Mouse (Mus musculus) kidney, postnatal 14 days (tissue): ENCODE results near the gene Dppa2.
"Not testable (repeated sequence)": the region's sequence is repeated elsewhere in the genome, so short reads cannot be mapped to it uniquely, and the experiment has no call there.

Source experiments
- DNase-seq: peaks from one replicate; pipeline ENCODE4 v3.0.0; 2022; ENCODE audit warnings: mixed read lengths

Dppa2 gene

GRCm38 (mm10) chr16:48303509-48303908, at the start of gene Dppa2:
Dppa2 (plus strand) TSS chr16:48303908.
- DNase-seq: no peak

GRCm38 (mm10) chr16:48254584-48254983, 49.1 kb upstream of the Dppa2 start:
- DNase-seq: no peak

DNA sequence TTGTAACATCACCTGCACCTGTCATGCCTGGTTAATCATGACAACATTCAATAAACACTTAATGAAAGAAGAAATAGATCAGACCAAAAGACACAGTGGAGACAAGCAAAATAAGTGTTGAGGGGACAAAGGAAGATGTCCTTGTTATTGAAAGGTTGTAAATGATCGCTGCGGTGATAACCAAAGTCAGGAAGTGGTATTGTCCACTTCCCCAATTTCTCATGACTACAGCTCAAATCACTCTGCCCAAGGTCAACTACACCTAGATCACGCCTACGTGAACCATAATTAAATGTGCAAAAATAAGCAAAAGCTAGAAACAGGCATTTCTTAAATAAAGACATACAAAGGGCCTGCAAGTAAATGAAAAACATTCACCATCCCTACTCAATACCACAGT, 44.2 kb upstream of the Dppa2 start:
- DNase-seq: no peak

GRCm38 (mm10) chr16:48262901-48263300, 40.8 kb upstream of the Dppa2 start:
- DNase-seq: no peak

DNA sequence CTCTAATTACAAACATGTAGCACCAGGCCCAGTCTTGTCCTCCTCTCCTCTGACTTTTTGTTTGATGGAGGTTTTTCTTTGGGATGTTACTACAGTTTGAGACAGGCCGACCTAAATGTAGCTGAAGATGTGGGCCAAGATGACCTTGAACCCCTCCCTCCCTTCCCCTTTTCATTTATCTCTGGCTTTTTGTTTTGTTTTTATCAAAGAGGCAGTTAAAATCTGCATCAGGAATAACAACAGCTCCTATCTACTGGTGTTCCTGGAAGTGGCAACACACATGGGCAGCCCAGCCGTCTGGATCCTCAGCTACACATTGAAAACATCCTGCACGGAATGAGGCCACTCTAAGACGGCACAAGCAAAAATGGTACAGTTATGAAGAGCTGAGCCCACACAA, 37.9 kb upstream of the Dppa2 start:
- DNase-seq: no peak

DNA sequence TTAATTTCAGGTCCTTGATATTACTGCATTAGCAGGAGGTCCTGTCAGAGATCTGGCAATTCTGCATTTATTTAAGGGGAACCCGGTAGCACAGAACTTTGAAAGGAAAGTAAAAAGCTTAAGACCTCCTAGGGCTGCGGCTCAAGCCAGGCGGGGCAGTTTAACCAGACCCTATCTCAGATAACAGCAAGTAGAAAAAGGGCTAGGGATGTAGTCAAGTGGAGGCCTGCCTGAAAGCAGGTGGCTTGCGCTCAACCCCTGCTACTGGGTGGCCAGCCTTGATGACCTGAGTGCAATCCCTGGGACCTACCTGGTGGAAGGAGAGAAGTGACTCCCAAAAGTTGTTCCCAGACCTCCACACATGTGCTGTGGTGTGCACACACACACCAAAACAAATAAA, 26.8 kb upstream of the Dppa2 start:
- DNase-seq: no peak

GRCm38 (mm10) chr16:48280883-48281282, 22.8 kb upstream of the Dppa2 start:
- no peak for DNase-seq

- no peak for DNase-seq
These were observed 20.9 kb upstream of the Dppa2 start for GRCm38 (mm10) chr16:48282801-48283200.

DNA sequence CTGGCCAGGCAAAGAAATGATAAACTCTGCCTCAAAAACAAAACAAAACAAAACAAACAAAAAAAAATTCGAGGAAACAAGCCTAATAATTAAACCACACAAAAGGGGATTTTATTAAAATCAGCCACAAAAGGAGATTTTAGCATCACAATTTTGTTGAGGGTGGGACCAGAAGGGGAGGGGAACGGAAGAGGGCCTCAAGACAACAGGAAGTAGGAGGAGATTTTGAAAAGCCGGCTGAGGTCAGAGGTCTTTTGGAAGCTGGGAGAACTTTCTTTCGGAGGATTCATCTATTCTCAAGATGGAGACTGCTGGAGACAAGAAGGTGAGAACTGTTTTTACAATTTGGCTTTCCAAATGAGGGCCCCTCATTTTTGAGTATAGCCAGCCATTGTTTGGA, 20.2 kb upstream of the Dppa2 start, which contains the start of gene Dppa4:
Dppa4 (plus strand) TSS at position 217 of the 400 bp plus-strand sequence.
- DNase-seq: no peak

DNA sequence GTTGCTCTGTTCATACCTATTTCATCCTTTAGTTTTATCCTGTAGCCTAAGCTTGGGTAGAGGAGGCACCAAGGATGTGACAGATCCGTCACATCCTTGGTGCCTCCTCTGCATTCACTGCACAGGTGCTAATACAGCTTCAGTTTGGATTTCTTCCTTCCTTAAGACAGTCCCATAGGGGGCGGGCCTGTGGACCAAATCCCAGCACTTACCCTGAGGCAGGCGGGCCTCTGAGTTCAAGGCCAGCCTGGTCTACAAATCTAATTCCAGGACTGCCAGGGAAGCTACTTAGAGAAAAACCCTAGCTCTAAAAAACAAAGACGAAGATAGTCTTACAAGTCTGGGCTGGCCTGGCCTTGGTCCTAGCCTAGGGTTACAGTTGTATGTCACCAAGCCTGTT, 18.2 kb upstream of the Dppa2 start:
- no peak for DNase-seq

GRCm38 (mm10) chr16:48297384-48298136, 6.1 kb upstream of the Dppa2 start:
- DNase-seq: no peak

DNA sequence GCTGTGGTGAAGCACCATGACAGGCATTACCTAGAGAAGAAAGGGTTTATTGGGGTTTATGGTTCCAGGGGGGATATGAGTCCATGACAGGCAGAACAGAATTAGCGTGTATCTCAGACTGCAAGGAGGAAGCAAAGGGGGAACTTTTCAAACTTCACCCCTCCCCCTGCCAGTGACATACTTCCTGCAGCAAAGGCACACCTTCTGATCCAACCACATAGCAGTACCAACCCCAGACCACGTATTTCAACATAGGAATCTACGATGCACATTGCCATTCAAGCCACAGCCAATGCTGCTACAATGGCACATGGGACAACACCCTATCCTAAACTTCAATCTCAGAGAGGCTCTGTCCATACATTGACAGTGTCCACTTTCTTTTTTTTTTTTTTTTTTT, 3.8 kb upstream of the Dppa2 start:
- no peak for DNase-seq

GRCm38 (mm10) chr16:48303983-48304382, 275 bp downstream of the Dppa2 start:
- no peak for DNase-seq

DNA sequence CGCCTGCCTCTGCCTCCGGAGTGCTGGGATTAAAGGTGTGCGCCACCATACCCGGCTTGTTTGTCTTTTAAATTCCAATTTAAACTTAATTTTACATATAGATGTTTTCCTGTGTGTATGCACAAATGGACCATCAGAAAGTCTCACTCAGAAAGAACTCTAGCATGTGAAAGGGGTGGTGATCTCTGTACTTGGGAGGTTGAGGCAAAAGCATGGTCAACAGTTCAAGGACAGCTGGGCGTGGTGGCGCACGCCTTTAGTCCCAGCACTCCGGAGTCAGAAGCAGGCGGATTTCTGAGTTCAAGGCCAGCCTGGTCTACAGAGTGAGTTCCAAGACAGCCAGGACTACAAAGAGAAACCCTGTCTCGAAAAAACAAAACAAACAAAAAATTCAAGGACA, 5.2 kb downstream of the Dppa2 start:
- not testable (repeated sequence) for DNase-seq

DNA sequence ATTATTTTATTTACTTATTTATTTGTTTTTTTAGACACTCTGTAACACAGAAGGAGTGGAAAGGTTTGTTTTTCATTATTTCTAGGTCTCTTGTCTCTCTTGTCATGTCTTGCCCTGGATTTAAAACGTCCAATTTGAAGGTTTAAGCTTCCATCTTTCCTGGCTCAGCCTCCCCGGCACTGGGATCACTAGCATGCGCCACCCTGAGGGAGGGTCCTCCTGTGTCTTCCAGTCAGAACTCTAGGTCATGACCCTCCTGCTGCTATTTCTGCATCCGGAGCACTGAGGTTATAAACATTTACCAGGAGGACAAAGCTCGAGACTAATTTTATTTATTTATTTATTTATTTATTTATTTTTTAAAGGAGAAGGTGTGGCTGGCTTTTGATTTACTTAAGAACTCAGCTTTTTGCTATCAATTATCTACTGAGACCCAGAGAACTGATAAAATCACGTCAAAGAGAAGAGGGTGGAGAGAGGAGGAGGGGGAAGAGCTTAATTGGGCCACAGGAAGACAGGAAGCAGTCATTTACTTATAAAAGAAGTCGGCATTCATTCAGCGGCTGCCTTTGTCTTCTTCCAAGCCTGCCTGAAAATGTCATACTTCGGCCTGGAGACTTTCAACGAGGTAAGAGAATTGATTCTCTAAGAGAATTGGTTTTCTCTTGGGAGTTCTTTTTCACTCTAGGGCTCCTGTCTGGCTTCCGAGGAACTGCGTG, 6.4 kb downstream of the Dppa2 start:
- DNase-seq: no peak

DNA sequence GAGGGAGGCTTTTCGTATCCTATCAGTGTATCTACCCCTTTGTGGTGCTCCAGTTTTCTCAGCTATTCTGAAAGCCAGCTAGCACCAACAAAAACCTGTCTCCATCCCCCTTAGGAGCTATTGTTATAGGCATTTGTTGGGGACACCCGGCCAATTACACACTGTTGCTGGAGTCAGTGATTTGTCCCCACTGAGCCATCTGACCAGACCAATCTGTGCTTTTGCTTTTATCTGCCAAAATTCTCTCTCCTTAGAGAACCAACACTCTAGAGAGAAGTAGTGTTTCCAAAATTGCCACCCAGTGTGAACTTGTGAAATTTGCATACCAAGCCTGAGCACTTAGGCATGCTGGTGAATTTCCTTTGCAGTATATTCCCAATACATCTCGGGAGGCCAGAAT, 11.6 kb downstream of the Dppa2 start:
- DNase-seq: no peak

DNA sequence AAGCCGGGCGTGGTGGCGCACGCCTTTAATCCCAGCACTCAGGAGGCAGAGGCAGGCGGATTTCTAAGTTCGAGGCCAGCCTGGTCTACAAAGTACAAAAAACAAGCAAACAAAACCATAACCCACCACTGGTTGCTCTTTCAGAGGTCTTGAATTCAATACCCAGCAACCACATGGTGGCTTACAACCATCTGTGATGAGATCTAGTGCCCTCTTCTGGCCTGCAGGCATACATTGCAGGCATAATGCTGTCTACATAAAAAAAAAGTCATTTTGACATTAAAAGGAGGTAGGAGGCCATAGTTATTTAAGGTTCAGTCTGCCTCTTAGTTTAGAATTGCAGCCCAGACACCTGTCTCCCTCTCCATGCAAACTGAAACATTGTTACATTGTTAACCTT, 17.1 kb downstream of the Dppa2 start:
- no peak for DNase-seq

DNA sequence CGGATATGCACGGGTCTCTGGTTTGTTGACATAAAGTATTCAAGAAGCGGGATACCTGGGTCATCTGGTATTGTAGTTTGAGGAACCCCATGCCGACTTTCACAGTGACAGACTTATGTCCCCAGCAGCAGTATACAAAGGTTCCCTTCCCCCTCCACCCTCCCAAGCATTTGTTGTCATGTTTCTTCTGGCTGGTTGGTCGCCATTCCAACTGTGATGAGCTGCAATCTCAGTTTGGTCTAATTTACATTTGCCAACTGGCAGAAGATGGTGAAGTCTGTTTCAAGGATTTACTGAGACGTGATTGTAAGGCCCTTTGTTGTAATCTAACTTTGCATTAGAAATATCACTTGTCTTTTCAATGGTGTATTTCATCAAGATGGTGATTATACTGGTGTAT, 19.4 kb downstream of the Dppa2 start:
- DNase-seq: no peak

DNA sequence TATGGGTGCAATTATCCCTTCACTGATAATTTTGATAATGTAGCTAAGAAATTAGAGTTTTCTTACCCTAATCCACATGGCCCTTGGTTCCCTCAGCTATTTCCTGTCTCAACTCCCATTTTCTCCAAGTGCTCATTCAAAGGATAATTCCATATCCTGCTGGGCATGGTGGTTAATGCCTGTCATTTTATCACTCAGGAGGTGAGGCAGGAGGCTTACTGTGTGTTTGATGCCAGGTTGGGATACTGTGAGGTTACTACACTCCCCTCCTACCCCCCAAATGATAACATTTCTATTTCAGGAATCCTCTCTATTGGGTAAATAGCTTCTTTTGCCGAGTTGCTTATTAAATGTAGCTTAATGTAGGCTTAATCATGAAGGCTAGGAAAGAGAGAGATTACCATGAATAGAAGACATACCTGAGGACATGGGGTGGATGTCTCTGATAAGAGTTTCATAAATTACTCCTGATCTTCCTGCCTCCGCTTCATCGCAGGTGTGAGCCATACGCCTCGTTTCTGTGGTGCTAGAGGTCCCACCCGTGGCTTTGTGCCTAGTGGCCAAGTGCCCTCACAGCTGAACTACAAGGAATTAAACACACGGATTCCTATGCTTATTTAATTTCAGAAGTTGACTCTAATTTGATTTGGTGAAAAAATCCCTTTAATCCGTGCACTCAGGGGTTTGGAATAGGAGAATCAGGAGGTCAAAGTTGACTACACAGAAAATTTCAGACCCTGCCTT, 20.1 kb downstream of the Dppa2 start:
- no peak for DNase-seq

DNA sequence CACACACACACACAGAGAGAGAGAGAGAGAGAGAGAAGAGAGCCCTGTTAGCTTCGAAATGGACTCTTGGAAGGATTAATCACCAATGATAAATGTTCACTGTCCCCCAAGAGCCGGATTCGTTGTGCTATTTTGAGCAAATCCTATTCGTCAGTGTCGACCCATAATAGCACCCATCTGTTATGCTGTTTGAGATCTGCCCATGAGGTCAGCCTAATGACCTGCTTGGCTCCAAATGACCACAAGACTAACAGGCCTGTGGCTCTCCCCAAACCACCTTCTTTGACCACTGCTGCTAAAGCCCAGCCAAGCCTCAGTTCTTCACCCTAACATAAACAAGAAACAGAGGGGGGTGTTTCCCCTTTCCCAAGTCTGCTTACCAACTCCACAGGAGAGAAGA, 23.2 kb downstream of the Dppa2 start:
- peak; percentile 33 for DNase-seq

GRCm38 (mm10) chr16:48328420-48328819, 24.7 kb downstream of the Dppa2 start:
- DNase-seq: no peak

DNA sequence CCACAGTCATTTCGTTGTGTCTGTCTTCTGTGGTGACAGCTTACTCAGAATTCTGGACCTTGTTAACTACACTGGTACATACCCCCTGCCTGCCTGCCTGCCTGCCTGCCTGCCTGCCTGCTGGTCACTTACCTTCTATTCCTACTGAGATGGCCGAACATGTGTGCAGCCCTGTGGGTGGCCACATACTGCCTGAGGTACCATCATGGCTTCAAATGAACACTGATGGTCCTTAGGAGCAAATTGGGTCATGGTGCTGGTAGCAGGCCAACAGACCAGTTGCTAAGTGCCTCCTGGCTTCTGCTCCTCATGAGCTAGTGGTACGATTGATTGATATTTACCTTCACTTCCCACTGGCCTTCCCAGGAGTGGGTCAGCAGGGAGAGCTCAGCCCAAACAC, 28.1 kb downstream of the Dppa2 start:
- no peak for DNase-seq

- no peak for DNase-seq
These were observed 31.6 kb downstream of the Dppa2 start for GRCm38 (mm10) chr16:48335326-48335725.

- no peak for DNase-seq
These were observed 40.5 kb downstream of the Dppa2 start for GRCm38 (mm10) chr16:48344193-48344592.
